Mouse (Mus musculus) heart, embryonic 12.5 days (tissue): ENCODE results near the gene Med26. TPM values are rescaled to one million over a fixed set of nuclear protein-coding genes. Genes with fewer than 3 reads are reported as not detected.

Source experiments
- ATAC-seq: fragments of 200-750 bp; cut with Nextera tagmentation; 2 replicates; pipeline ENCODE4 v1.8.0; 2017; ENCODE audit warnings: moderate TSS enrichment, moderate library complexity; ENCODE audit not compliant: insufficient number of reproducible peaks, low FRiP score
- H3K27ac ChIP-seq: fragments of 300-500 bp; sonication (generic); 2 replicates; pipeline ENCODE4 v1.5.1; 2016; ENCODE audit warnings: mild to moderate bottlenecking, moderate library complexity; ENCODE audit not compliant: poor library complexity, severe bottlenecking
- H3K27me3 ChIP-seq: fragments of 300-500 bp; sonication (generic); replicated peaks from 2 replicates; pipeline ENCODE4 v1.6.1; 2016; ENCODE audit warnings: mild to moderate bottlenecking, moderate library complexity
- H3K36me3 ChIP-seq: fragments of 300-500 bp; sonication (generic); 2 replicates; pipeline ENCODE4 v1.6.1; 2016; ENCODE audit warnings: mild to moderate bottlenecking, moderate library complexity
- H3K4me1 ChIP-seq: fragments of 300-500 bp; sonication (generic); replicated peaks from 2 replicates; pipeline ENCODE4 v1.6.1; 2016; ENCODE audit warnings: mild to moderate bottlenecking
- H3K4me2 ChIP-seq: fragments of 300-500 bp; sonication (generic); 2 replicates; pipeline ENCODE4 v1.6.1; 2016; ENCODE audit warnings: mild to moderate bottlenecking, moderate library complexity
- H3K4me3 ChIP-seq: fragments of 300-500 bp; sonication (generic); 2 replicates; pipeline ENCODE4 v1.5.1; 2016; ENCODE audit warnings: mild to moderate bottlenecking
- H3K9ac ChIP-seq: fragments of 300-500 bp; sonication (generic); 2 replicates; pipeline ENCODE4 v1.6.1; 2016; ENCODE audit warnings: mild to moderate bottlenecking, moderate library complexity
- H3K9me3 ChIP-seq: fragments of 300-500 bp; sonication (generic); replicated peaks from 2 replicates; pipeline ENCODE4 v1.6.1; 2016; ENCODE audit warnings: mild to moderate bottlenecking, moderate library complexity
- WGBS: fragments of 180-500 bp; shearing (Covaris S2); methylation state at CpG from one replicate; pipeline ENCODE4 v1.1.7; 2016; 5-methylcytosine and 5-hydroxymethylcytosine counted together
- polyA plus RNA-seq: library from polyadenylated mRNA; unstranded; fragments of >200 nt; fragmentation: Nextera tagmentation; extraction: Ambion mirVana; gene quantifications from 2 replicates; pipeline ENCODE4 v1.2.1, GENCODE M21; 2016

Med26 gene
- polyA plus RNA-seq, 1 experiment from 2014 or later: 10.6 TPM

DNA sequence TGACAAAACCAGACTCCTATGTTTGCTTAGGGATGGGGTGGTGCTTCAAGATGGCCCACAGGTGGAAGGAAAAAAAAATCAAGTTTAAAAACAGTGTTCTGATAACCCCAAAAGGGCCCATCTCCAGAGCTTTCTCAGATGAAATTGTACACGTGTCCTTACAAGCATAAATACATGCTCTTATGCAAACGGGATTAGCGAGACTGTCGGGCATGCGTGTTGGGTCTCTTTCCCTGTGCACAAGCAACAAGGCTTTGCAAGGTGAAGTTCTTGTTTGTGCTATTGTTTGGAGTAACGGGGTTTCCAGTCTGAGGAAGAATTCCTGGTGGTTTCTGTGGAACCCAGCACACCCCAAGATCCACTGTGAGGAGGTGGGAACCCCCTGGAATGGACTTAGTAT is 25.4 kb upstream of the Med26 start:
- Histone ChIP-seq H3K36me3 (peaks cover 9% of the 10 kb centered on the region), H3K4me2 (peak overlapping the region; percentile 15; the same call in 1 of the 2 replicates), H3K4me3 (no peak overlapping the region), H3K9ac (0 out of 2 replicates have a peak overlapping the region, but pooled peaks have one; percentile 8), H3K27ac (no peak overlapping the region), H3K4me1 (peaks cover 32% of the 10 kb centered on the region), H3K9me3 (no peaks in the 10 kb centered on the region), H3K27me3 (no peaks in the 10 kb centered on the region)
- no peak for ATAC-seq
- WGBS: 83% methylated on average over 6 of the region's 6 CpGs

DNA sequence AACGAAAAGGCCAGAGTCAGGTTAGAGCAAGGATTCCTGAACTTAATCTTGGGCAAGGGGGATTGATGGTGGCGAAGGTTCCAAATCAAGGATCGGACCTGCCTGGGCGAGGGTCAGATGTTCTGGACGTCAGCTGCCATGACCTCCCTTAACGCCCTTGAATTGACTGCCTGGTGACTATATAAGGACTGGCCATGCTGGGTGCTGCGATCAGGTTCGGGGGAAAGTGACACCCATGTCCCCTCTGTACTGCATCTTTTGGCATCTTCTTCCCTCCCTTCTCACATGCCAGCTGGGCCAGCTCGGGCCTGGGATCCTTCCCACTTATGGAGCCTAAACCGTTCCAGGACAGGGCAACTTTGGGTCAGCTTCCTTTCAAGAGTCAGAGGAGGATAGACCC is 24.4 kb upstream of the Med26 start:
- no peak for ATAC-seq
- peak overlapping the region; percentile 88 for H3K4me2 ChIP-seq
- 8% methylated on average over 10 of the region's 10 CpGs for WGBS
- H3K4me3 ChIP-seq: peak overlapping the region; percentile 70
- no peaks in the 10 kb centered on the region for H3K27me3 ChIP-seq
- peak overlapping the region; percentile 95 for H3K27ac ChIP-seq
- H3K36me3 ChIP-seq: peaks cover 19% of the 10 kb centered on the region
- peak overlapping the region; percentile 91 for H3K9ac ChIP-seq
- H3K4me1 ChIP-seq: peaks cover 22% of the 10 kb centered on the region
- no peaks in the 10 kb centered on the region for H3K9me3 ChIP-seq

DNA sequence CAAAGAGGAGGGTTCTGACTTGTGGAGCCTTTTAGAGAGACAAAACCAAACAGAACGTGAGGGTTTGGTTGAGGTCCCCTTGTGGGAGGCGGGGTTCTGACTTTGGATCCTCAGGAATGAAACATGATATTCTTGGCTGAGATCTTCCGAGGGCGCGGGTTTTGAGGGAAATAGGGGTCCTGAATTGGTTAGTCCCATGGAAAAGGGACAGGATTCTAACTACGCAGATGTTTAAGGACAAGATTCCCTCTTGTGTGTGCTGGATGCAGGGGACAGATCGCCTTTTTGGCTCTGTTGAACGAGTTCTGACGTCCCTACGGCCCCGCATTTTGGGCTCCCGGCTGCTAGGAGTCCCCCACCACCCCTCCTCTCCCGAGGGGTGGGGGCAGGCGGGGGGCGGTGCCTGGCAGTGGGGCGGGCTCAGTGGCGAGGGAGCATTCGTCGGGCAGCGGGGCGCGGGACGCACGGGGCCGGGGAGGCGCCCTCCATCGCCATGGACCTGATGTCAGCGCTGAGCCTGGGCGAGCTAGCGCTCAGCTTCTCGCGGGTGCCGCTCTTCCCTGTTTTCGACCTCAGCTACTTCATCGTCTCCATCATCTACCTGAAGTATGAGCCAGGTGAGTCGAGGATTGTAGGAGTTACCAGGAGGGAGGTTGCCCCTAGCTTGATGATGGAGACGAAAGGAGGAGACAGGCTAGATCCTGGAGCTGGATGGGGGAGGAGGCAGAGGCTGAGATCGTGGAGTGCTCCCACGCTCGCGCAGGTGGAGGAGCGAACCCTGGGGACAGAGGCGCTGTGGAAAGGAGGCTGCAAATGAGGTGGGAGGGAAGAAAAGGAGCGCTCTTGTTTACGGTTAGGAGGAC is 23.8 kb upstream of the Med26 start, which contains the start of gene Tmem38a:
TSS of gene Tmem38a (plus strand) at position 445 of the 863 bp plus-strand sequence.
- no peaks in the 10 kb centered on the region for H3K27me3 ChIP-seq
- H3K4me3 ChIP-seq: peak within 1 kb of the TSS; percentile 70
- under 1% methylated on average over 45 of the region's 45 CpGs for WGBS
- peak within 1 kb of the TSS; percentile 88 for H3K4me2 ChIP-seq
- peaks cover 25% of the 10 kb centered on the region for H3K36me3 ChIP-seq
- H3K9ac ChIP-seq: peak within 1 kb of the TSS; percentile 91
- peak; percentile 60 for ATAC-seq
- peaks cover 21% of the 10 kb centered on the region for H3K4me1 ChIP-seq
- H3K9me3 ChIP-seq: no peaks in the 10 kb centered on the region
- peak within 1 kb of the TSS; percentile 95 for H3K27ac ChIP-seq

DNA sequence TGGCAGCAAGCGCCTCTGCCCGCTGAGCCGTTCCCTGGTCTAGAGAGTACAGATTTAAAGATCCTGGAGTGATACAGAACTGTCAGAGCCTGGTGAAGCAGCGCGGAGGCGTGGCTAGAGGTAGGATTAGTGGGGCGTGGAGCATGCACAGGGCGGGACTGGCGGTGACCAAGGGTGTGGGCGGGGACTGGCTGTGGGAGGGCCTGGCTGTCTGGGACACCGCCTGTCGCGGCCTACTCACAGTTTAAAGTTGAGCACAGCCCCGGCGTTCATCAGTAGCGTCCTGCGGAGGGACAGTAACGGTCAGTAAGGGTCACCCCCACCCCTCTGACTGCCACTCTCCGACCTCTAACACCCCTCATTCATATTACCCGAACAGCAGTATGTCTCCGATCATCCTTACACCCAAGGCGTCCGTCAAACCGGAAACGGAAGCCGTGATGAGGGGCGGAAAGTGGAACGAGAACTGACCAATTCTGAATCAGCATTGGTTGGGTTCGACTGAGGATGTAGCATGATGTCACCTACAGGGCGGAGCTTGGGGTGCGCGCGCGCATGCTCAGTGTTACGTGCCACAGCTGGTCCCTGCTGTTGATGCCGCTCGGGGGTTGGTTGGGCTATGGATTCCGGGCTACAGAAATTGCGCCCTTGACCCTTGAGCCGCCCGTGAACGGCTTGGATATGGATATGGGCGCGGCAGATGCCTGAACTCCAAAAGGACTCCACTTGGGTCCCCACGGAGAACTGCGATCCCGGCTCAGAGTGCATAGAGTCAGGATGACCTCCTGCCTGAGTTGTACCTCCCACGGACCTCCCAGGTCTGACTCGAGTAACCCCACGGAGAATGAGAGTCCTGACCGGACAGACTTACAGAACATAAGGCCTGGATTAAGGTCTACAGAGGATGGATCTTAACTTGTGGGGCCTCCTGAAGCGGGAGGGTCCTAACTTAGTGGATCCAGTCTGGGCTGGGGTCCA is 22.9 kb upstream of the Med26 start, which contains the start of gene Smim7:
TSS of gene Smim7 (minus strand) at position 456 of the 978 bp plus-strand sequence.
- ATAC-seq: peak; percentile 97

DNA sequence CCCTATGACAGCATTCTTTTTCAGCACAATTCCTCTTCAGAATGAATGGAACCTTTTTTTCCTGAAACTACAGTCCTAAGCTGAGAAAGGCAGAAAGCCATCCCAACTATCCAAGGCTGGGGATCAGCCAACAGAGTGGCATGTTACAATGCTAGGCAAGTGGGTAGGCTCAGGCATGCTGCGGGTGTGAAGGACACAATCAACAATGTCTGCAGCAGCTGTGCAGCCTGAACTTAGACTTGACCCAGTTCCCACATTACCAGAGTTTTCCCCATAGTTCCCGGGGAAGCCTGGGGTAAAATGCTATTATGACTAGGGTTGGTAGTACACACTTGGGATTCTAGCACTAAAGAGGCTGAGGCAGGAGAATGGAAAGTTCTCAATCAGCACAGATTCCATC is 17.9 kb upstream of the Med26 start:
- H3K27ac ChIP-seq: no peak overlapping the region
- no peak for ATAC-seq
- WGBS: 85% methylated on average over 2 of the region's 2 CpGs
- no peaks in the 10 kb centered on the region for H3K9me3 ChIP-seq
- H3K4me2 ChIP-seq: no peak overlapping the region
- peaks cover 20% of the 10 kb centered on the region for H3K4me1 ChIP-seq
- H3K27me3 ChIP-seq: no peaks in the 10 kb centered on the region
- H3K4me3 ChIP-seq: no peak overlapping the region
- no peak overlapping the region for H3K9ac ChIP-seq
- peaks cover 69% of the 10 kb centered on the region for H3K36me3 ChIP-seq

More for the DNA sequence above, 22.9 kb upstream of the Med26 start, which contains the start of gene Smim7:
- H3K4me1 ChIP-seq: peaks cover 21% of the 10 kb centered on the region
- H3K4me2 ChIP-seq: peak within 1 kb of the TSS; percentile 88
- H3K4me3 ChIP-seq: peak within 1 kb of the TSS; percentile 70
- no peaks in the 10 kb centered on the region for H3K9me3 ChIP-seq
- H3K36me3 ChIP-seq: peaks cover 35% of the 10 kb centered on the region
- H3K9ac ChIP-seq: peak within 1 kb of the TSS; percentile 91
- 0% methylated on average over 52 of the region's 52 CpGs for WGBS
- H3K27me3 ChIP-seq: no peaks in the 10 kb centered on the region
- peak within 1 kb of the TSS; percentile 95 for H3K27ac ChIP-seq

DNA sequence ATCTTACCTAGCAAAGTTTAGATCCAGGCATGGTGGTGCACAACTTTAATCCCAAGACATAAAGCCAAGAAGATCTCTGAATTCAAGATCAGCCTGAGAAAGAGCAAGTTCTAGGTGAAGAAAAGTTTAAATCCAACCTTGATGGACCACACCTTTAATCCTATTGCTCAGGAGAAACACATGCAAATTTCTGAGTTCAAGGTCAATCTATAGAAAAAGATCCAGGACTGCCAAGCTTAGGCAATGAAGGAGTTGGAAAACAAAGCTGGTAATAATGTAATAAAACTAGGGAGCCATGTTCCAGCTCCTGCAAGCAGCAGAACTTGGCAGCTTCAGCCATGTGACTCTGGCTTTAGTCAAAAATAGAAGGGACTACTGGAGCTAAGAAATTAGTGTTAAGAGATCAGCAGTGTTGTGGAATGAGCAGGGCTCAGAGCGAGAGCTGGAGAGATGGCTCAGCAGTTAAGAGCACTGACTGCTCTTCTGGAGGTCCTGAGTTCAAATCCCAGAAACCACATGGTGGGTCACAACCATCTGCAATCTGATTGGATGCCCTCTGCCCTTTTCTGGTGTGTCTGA is 13.1 kb upstream of the Med26 start:
- H3K27ac ChIP-seq: peak overlapping the region; percentile 29
- no peaks in the 10 kb centered on the region for H3K27me3 ChIP-seq
- H3K4me2 ChIP-seq: no peak overlapping the region
- H3K4me3 ChIP-seq: no peak overlapping the region
- no peak for ATAC-seq
- 68% methylated on average over 1 of the region's 1 CpGs for WGBS
- no peaks in the 10 kb centered on the region for H3K9me3 ChIP-seq
- H3K36me3 ChIP-seq: peaks cover 67% of the 10 kb centered on the region
- peaks cover 10% of the 10 kb centered on the region for H3K4me1 ChIP-seq
- H3K9ac ChIP-seq: no peak overlapping the region

DNA sequence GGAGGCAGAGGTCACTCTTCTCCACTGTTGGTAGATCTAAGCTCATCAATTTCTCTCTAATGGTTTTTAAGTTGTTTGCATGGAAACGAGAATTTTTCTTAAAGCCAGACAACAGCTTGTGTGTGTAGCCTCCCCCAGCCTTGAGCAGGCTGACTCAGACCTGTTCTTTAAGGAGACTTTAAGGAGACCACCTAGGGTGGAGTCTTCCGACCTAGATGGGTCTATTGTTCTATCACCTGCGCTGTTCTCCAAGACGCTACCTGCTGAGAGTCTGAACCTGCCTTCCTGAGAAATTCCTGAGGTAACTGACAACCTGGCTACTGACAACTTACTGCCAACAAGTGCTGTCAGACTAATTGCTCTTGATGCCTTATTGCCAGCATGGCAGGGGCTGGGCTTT is 7.7 kb upstream of the Med26 start:
- H3K27me3 ChIP-seq: no peaks in the 10 kb centered on the region
- peaks cover 41% of the 10 kb centered on the region for H3K36me3 ChIP-seq
- no peak overlapping the region for H3K4me3 ChIP-seq
- no peaks in the 10 kb centered on the region for H3K9me3 ChIP-seq
- 51% methylated on average over 4 of the region's 4 CpGs for WGBS
- H3K4me1 ChIP-seq: no peaks in the 10 kb centered on the region
- no peak overlapping the region for H3K27ac ChIP-seq
- no peak overlapping the region for H3K9ac ChIP-seq
- H3K4me2 ChIP-seq: no peak overlapping the region
- no peak for ATAC-seq

DNA sequence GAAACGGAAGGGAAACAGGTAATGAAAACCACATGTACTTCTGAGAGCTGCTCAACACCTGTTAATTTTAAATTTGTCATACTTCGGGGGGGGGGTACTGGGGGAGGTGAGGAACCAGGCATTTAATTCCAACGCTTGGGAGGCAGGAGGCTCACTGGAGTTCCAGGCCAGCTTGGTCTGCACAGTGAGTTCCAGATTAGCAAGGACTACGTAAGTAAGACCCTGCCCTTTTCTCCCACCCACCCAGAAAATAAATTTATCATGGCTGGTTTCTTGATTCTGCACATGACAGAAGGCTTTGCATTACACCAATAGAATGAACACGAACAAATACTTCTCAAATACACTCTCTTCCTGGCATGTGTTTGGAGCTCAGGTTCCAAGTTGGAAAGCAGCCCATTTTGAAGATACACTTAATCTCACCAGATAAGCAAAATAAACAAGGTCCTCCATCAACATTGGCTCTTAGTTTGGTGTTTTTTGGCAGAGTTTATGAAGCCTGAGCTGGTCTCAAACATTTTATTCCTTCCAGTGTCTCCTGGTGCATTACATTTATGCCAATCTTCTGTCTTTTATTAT is 1.3 kb upstream of the Med26 start:
- H3K4me3 ChIP-seq: peak overlapping the region; percentile 87
- H3K27me3 ChIP-seq: no peaks in the 10 kb centered on the region
- peak overlapping the region; percentile 87 for H3K9ac ChIP-seq
- WGBS: 13% methylated on average over 5 of the region's 5 CpGs
- H3K9me3 ChIP-seq: no peaks in the 10 kb centered on the region
- H3K27ac ChIP-seq: peak overlapping the region; percentile 97
- peaks cover 31% of the 10 kb centered on the region for H3K4me1 ChIP-seq
- peak overlapping the region; percentile 99 for H3K4me2 ChIP-seq
- no peak for ATAC-seq
- peaks cover 17% of the 10 kb centered on the region for H3K36me3 ChIP-seq

DNA sequence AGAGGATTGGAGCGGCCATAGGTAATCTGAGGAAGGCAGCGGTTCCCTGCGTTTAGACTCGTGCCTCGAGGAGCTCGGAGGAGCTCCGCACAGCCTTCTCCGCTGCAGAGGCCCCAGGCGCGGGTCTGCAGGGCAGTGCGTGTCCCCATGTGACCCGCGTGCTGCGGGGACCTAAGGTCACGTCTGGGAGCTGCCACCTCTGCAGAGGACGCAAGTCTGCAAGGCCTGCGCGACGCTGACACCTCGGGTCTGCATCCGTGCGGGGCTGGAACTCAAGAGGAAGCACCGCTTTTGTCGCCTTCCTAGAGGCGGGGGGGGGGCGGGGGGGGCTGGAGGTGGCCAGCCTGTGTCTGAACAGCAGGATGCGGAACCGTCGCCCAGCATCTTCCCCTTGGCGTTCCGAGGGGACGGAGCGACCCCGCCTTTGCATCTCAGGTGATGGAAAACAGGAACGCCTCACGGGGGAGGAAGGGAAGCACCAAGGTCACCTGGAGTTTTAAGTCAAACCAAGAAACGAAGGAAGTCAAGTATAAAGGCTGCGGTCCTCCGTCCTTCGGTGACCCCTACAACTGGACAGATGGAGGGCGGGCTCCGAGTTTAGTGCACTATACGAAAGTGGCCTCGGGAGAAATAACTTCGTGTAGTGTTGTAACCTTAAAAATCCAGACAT is 709 bp upstream of the Med26 start:
- ATAC-seq: peak; percentile 58
- Histone ChIP-seq H3K4me3 (peak overlapping the region; percentile 87), H3K36me3 (peaks cover 23% of the 10 kb centered on the region), H3K4me2 (peak overlapping the region; percentile 99), H3K27ac (peak overlapping the region; percentile 97), H3K9me3 (no peaks in the 10 kb centered on the region), H3K4me1 (peaks cover 31% of the 10 kb centered on the region), H3K27me3 (no peaks in the 10 kb centered on the region), H3K9ac (peak overlapping the region; percentile 87)
- WGBS: under 1% methylated on average over 44 of the region's 45 CpGs
